Mouse (Mus musculus): ENCODE results near the gene Echdc3. TPM values are rescaled to one million over a fixed set of nuclear protein-coding genes. Genes with fewer than 3 reads are reported as not detected.

Echdc3 gene
- 7.7 and 9.2 TPM in 2 replicates for polyA plus RNA-seq (2012; rRNA removed)

DNA sequence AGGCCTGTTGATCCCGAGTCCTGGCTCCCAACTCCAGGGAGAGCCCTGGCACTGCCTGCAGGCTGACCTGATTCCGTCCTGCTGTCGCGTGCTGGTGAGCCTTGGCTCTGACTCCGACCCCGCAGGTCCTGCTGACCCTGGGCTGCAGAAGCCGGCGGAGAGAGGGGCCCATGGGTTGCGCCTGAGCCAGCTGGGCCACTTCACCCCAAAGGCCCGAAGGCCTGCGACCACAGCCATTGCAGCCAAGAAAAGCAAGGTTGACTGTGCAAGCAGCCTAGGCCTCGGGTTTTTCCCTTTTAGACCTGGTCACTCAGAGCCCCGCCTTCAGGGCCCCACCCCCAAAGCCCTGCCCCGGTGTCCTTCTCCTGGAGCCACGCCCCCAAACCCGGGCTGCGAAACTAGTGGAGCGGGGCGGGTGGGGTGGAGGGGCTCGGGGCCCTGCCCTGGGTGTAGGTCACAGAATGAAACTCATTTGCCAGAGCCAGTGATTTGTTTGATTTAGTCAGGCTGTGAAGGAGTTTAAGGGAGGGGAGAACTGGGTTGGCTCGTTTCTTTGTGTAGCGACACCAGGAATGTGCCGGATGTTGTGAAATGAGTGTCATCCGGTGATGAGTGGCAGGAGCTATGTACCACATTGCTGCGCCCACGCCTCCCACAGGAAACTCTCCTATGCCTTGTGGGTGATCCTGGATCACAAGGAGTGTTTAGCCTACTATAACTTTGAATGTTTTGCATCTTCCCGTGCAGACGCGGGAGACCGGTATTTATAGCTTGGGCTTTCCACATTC lies at the start of gene Echdc3:
Gene Echdc3, minus strand, starts transcription at position 310 of the 788 bp plus-strand sequence.

Other genes with a start within 250 kb of the Echdc3 start
- 13.9 and 15.7 TPM in 2 replicates for gene Proser2, start 82.8 kb downstream of the Echdc3 start, polyA plus RNA-seq (2012; rRNA removed)
- 5.7 and 5.9 TPM in 2 replicates for gene Usp6nl, start 109.6 kb upstream of the Echdc3 start, polyA plus RNA-seq (2012; rRNA removed)